Mouse (Mus musculus): ENCODE data around the gene Urm1.
"Not testable (repeated sequence)": the region's sequence is repeated elsewhere in the genome, so short reads cannot be mapped to it uniquely, and the experiment has no call there.

Gene Urm1

DNA sequence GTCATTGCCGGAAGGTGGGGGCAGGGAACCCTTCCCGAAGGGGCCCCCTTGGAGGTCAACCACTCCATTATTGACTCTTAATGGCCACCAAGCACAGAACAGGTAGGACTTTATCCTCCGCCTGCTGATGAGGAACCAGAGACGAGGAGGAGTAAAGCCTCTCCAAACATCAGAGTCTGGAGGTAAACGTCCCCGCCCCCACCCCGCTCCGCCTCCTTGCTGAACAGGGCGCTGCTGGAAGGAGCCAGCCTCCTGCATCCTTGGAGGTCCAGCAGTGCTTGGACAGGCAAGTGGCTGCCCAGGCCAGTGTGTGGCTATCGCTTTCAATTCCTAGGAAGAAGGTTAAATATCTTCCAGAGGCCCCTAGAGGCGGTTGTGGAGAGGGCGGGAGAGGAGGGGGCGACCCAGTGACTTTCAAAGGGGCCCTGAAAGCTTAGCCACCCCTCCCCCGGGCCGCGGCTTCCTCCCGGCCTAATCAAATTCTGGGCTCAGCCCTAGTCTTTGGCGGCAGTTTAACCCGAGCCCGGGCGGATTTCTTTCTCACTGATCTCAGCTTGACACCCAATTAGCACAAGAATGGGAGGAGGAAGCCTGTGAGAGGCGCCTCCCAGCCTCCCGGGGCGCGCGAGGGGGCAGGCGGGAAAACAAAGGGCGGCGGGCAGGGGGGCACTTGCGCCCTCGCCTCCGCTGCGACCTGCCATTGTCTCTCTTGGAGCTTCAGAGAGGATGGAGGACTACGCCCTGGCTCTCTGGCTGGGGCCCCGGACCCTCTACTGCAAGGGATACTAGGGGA lies at the start of gene Urm1:
Gene Urm1 (plus strand): TSS at position 51 of the 793 bp plus-strand sequence.
- DNase-seq: peak; percentile 74

DNA sequence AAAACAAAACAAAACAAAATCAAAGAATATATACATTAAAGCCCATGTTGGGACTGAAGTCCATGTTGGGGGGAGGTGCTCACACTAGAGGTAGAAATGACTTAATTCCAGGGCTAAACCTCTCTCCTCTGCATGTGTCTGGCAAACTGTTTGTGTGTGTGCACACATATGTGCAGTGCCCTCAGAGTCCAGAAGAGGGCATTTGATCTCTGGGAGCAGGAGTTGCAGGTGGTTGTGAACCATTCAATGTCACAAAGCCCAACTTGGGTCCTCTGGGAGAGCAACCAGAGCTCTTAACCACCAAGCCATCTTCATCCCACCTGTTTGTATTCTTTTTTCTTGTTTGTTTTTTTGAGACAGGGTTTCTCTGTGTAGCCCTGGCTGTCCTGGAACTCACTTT lies 49.7 kb upstream of the Urm1 start:
- no peak for DNase-seq

DNA sequence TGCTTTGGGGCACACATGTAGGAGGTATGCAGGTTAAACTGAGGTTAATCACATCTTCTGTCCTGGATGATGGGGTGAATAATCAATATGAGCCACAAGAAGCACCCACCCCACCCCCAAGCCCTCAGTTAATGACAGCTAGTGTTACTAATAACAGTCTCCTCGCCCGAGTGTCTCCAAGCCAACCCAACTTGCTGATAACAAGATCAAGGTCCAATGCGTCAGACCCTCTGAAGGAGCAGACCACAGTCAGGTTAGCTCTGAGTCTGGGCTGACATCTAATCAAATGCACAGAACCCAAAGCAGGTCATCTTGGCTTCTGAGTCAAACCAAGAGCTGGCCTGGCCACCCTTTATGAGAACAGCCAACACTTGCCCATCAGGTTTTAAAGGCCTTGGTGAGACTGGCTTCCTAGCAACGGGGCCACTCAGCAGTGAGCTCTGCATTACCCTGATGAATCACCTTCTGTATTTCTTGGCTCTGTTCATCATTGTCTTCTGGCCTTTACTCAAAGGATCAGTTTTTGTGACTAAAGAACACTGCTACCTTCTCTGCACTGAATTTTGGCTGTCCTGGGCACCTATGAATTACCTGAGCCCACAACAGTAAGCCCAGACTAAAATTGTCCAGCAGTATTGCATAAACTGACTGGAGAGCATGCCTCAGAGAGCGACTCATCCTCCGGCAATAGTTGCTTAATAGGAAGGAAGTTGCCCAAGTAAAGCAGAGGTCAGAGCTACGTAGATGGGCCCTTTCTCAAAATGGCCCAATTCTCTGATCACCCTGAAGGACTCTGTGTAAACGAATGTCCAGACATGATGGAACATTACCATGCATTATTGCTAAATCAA lies 48.0 kb upstream of the Urm1 start:
- no peak for DNase-seq

DNA sequence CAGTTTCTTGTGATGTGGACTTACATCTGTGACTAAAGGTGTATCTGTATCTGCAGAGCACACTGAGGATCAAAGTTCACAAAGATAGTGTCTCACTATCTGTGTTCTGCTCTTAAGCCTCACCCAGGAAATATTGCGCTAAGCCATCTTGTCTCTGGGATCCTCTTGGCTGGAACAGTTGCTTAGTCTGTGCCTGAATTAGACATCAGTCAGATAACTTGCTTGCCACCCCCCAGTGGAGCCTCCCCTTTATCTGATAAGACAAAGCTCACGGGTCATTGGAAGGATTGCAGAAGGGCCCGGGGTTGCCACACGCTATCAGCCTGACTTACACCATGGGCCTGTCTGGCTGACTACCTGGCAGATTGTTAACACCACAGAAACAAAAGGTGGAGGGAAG lies 46.6 kb upstream of the Urm1 start:
- no peak for DNase-seq

DNA sequence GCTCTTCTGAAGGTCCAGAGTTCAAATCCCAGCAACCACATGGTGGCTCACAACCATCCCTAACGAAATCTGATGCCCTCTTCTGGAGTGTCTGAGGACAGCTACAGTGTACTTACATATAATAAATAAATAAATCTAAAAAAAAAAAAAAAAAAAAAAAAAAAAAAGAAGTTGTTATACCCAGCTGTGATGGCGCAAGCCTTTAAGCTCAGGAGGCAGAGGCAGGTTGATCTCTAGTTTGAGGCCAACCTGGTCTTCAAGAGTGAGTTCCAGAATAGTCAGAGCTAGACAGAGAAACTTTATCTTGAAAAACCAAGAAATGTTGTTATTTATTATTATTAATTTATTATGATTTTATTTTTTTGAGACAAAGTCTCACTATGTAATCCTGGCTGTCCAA lies 38.6 kb upstream of the Urm1 start:
- not testable (repeated sequence) for DNase-seq

DNA sequence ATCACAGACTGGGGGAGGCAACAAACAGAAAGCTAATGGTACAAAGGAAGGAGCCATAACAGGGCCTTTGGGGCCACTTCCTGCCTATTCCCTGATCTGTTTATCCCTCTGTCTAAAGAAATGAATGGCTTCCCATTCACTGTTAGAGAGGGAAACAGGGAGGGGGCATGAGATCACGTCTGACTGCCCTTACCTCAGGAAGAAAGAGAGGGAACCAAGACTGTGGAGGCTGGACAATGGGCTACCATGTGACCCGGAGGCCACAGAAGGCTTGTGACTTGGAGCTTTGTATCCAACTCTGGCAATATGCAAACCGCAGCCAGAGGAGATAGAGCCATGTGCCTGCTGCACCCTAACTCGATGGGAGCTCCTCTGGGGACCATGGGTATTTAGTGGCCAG lies 35.6 kb upstream of the Urm1 start:
- no peak for DNase-seq

DNA sequence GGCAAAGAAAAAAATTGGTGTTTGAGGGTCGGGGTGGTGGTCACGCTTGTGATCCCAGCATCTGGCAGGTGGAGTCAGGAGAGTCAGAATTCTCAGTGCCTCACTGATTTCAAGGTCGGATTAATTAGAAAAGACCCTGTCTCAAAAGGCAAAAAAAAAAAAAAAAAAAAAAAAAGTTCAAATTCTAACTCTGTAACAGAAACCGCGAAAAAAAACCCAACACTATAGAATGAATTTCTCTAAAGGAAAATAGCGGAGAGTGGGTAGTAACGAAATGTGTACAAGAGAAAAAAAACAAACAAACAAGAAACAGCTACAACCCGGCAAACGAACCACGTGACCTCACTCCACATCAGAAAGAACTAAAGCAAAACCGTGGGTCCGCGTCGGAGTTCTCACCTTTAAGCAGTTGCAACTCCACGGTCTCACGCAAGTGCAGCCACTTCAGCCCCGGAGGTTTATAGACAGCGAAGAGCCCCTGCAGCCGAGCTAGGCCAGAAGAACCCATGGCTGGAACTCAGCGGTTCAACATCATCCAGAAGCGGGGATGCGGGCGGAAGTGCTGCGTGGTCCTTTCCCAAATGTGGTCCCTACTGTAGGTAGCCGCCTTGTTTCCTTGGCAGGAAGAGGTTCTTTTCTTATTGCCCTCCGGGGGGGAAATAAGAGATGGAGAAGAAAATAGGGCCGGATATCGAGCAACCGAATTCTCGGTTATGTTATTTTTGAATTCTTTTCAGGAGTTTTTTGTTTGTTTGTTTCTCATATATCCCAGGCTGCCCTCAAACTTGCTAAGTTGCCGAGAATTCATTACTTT lies 32.6 kb upstream of the Urm1 start, which contains the start of gene Coq4:
Gene Coq4 (plus strand): TSS at position 390 of the 814 bp plus-strand sequence.
- peak; percentile 93 for DNase-seq

DNA sequence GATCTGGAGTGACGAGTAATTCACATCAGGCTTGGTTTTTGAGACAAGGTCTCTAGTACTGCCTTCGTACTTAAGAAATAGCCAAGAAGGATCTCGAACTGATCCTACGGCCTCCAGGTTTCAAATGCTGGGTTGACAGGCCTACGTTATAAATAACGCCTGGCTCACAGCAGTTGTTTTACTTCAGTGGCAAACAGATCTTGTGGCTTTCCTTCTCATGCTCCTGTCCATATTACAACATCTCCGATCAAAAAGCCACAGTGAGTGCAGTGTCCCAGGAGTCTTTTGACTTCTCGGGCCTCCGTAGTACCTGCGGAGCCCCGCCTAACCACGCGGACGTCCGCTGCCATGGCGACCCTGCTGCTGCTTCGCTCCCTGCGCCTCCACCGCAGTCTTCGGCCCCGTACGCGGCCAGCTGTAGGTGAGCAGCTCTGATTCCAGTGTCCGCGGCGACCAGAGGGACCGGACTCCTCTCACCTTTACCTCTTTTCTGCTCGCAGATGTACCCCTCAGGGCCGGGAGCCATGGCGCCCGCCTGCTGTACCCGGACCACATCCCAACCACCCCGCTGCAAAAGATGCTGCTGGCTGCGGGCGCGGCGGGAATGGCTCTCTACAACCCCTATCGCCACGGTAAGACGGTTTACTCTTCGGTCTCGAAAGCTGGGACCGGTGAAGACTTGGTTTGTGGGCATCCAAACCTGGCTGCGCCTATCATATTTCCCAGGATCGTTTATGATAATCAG lies 31.8 kb upstream of the Urm1 start, which contains the start of gene Trub2:
Gene Trub2 (minus strand): TSS at position 566 of the 745 bp plus-strand sequence.
- peak; percentile 88 for DNase-seq

DNA sequence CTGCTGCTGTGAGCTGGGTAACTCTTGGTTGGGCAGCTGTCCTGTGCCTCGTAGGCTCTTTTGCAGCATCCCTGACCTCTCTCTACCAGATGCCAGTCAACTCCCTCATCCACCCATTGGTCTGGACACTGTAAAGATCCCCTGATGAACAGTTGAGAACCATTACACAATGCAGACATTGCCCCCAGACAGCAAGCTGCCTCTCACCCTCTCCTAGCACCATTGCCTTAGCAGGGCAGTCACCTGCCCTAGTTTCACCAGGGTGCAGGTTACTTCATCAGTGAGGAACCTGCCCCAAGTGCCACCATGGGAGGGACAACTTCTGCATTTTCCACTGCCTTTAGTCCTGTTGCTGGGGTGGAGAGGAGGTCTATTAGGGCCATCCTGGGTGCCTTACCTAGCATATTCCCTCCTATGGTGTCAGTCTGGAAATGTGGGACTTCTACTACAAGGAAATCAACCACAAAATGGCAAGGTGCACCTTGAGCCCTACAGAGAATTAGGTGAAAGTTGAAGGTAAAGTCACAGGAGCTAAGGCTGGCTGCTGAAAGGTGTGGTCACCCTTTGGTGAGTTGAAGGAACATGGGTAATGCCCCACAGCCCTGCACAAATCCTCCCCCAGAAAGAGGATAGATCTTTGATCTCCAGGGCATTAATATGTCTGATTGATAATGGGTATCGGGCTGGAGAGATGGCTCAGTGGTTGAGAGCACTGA lies 26.9 kb upstream of the Urm1 start:
- DNase-seq: no peak

DNA sequence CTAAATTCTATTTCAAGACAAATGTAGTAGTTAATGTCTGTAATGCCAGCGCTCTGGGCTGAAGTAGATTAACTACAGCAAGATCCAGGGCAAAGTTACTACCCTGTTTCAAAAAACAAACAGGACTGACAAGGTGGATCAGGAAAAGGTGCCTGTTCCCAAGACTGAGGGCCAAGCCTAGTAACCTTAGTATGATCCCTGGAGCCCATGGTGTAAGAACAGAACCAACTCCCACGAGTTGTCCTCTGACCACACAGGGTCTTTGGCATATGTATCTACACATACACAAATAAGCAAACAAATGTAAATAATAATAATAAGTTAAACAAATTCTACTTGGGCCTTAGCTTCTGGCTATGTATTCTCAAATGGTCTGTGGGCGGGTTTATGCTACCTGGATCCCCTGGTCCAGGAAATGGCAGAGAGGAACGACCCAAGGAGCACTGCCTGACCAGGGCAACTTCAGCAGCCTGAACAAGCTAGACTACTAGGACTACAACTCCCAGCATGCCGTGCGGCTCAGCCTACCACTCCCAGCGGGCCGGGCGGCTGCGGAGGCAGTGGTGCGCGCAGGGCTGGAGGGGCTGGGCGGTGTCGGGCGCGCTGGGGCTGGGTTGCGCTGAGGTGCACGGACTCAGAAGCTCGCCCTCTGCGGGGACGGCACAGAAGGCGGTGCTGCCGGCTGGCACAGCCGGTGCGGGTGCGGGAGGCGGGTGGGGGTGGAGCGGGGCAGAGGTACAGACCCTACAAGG lies 17.6 kb upstream of the Urm1 start, which contains the start of gene Slc27a4:
Gene Slc27a4 (plus strand): TSS at position 560 of the 752 bp plus-strand sequence.
- peak; percentile 98 for DNase-seq

DNA sequence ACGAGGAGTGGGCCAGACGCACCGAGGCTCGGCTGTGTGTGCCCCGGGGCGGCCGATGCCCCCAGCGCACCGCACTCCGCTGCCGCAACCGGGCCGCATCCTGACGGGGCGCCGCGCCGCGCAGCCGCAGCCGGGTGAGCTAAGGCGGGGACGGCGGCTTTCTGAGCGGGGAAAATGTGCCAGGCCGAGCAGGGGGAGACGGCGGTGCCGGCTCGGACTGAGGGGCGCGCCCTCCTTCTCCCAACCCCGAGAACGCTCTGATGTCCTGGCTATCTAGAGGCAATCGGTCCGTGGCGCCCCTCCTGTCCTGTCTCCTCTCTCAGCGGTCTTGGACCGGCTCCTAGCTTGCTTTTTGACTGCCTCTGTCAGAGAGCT lies 17.1 kb upstream of the Urm1 start:
- no peak for DNase-seq

DNA sequence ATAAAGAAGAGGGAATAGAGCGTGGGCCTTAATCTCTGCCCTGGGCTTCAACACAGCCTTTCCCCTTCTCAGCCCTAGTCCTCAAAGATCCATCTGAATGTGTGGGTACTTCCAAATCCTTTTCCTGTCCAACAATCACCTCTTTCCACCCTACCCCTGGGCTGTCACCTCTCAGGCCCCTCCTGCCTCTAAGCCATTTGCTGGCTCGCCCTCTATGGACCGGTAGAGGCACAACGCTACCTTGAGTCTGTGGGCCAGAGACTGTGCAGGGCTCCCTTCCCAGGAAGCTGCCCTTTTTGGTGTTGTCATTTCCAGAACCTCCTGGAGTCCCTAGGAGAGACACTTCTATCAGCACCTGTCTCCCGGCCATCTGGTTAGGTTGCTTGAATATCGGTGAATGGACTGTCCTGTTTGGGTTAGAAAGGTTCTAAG lies 16.5 kb upstream of the Urm1 start:
- DNase-seq: peak; percentile 51

DNA sequence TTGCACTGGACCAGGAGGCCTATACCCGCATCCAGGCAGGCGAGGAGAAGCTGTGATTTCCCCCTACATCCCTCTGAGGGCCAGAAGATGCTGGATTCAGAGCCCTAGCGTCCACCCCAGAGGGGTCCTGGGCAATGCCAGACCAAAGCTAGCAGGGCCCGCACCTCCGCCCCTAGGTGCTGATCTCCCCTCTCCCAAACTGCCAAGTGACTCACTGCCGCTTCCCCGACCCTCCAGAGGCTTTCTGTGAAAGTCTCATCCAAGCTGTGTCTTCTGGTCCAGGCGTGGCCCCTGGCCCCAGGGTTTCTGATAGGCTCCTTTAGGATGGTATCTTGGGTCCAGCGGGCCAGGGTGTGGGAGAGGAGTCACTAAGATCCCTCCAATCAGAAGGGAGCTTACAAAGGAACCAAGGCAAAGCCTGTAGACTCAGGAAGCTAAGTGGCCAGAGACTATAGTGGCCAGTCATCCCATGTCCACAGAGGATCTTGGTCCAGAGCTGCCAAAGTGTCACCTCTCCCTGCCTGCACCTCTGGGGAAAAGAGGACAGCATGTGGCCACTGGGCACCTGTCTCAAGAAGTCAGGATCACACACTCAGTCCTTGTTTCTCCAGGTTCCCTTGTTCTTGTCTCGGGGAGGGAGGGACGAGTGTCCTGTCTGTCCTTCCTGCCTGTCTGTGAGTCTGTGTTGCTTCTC lies 4.0 kb upstream of the Urm1 start:
- no peak for DNase-seq

DNA sequence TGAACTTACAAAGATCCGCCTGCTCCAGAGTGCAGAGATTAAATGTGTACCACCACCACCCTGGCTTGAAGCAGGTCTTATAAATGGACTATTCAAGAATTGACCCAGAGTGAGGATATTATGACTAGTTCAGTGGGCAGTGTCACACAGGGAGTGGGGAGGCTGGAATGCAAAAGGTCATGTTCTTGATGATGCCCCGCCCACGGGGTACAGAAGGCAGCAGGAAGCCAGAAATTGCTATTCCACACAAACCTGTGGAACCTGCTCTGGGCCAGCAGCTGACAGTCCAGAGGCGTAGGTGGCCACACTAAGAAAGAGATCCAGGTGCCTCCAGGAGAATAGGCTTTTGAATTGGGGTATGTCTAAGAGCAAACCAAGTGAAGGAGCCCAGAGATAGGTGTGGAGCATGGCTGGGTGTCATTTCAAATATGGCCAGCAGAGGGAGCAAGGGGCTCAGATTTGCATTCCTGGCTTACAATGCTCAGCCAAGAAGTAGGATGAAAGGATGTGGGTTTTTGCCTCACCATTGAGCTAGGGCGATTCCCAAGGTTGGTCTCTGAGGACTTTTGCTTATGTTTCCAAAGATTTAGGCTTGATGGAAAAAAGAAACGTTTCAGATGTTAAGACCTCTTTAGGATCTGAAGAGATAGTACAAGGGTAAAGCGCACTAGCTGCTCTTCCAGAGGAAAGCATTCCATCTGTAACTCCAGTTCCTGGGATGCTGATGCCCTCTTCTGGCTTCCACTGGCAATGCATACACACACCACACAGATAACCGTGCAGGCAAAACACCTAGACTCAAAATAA lies 2.2 kb upstream of the Urm1 start:
- DNase-seq: peak; percentile 83

DNA sequence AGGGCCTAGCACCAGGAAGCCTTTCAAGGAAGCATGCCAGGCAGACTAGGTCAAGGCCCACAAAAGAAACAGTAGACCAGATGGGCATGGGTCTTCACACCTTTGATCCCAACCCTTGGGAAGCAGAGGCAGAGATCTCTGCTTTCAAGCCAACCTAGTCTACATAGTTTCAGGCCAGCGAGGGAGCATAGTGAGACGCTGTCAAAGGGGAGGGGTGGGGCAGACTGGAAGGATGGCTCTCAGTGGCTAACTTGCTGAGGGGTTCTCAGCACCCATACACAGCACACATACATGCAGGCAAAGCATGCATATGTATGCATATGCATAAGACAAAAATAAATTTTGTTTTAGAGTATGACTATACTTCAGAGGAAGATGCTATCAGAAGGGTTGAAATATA lies 512 bp upstream of the Urm1 start:
- DNase-seq: no peak

DNA sequence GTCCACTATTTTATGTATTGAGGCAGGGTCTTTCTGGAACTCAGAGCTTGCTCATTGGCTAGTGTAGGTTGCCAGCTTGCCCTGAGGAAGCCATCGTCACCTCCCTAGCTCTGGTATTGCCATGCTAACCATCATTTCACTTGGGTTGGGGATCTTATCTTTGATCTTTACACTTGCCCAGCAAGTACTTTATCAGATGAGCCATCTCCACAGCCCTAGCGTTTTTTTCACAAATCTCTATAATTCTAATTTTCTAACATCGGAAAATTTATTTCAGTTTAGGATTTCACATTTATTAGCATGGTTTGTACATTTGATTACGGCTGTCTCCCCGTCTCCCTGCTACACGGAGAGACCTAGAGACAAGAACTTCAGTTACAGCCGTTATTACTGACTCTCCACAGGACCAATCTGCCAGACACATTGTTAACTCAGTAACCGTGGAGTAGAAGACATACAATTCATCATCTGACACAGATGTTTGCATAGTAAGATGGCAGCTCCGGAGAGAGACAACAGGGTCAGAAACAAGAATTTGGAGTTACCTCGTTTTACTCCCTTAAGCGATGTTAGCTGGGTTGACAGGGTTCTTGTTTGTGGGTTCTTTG lies 6.5 kb downstream of the Urm1 start:
- DNase-seq: no peak

DNA sequence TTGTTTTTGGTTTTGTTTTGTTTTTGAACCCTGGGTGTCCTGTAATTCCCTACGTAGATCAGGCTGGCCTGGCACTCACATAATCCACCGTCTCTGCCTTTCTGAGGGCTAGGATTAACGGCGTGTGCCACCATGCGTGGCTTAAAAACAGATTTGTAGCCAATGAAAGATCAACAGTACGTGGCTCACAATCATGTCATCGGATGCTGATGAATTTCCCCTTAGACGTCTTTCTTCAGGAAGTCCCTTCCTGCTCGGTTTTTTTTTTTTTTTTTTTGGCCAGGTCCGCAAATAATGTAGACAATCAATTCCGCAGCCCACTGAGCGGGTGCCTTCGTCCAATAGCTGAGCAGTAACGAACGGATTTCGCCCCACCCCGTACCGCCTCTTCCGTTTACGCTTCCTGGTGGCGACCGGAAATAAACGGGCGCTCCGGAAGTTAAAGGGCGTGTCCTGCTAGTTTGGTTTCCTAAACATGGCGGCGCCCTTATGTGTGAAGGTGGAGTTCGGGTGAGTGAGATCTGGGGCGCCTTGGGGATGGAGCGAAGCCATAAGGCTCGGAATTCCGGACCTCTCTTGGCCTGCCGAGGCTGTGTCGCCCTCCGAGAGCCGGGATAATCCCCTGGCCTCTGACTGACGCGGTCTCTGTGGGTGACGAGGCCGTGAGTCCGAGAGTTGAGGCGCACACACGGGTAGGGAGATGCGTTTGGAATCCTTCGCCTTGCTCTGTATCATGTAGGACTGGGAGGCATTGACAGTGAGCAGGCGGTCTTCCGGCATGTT lies 7.2 kb downstream of the Urm1 start:
- peak; percentile 94 for DNase-seq

DNA sequence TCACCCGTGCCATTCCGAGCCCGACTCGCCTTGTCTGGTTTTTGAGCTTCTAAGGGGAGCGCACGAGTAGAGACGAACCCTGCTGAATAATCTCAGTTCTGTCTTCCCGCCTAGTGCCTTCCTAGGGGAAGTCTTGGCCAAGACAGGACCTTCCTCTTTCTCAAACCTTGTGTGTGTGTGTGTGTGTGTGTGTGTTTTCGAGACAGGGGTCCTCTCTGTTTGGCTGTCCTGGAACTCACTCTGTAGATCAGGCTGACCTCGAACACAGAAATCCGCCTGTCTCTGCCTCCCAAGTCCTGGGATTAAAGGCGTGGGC lies 7.8 kb downstream of the Urm1 start:
- DNase-seq: no peak
